Mouse (Mus musculus): Measurements from ENCODE around the gene Smurf2.

DNA sequence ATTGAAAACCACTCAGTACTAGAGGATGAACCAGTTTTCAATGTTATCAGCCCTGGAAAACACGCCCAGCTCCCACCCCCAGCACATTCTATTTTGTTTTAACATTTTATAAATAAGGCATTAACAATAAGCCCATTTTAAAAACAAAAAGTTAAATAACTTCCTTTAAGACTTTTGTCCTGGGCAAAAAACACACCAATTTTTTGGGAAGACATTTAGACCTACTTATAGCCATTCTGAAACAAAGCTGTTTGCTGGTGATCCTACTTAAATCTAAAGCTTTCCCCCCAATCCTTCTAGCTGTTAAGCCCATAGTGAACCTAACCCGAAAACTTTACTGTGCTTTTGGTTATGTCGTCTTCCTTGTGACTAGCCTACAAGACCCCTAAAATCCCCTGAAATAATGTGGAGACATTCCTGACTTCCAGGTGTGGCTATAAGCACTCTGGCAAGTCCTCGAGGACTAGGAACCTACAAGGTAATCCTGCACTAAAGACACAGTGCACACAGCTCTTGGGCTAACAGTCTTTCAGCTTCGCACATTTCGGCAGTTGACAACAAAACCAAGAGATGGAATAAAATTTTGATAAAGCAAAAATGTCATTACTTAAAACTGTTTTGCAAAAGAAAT, 139.8 kb downstream of the Smurf2 start:
- TF ChIP-seq CTCF (IDR thresholded peaks at IDR 0.05; ENCODE audit: low read depth, low read length) (no peak), POLR2AphosphoS5 (IDR thresholded peaks at IDR 0.05; ENCODE audit: insufficient replicate concordance, low read depth, low read length) (no peak), GATA1 (IDR thresholded peaks at IDR 0.05; ENCODE audit: borderline replicate concordance, low read length) (no peak)
